Mouse (Mus musculus) heart, embryonic 15.5 days (tissue): ENCODE results near the gene Vta1. TPM values are rescaled to one million over a fixed set of nuclear protein-coding genes. Genes with fewer than 3 reads are reported as not detected.

ENCODE experiments used
- ATAC-seq: fragments of 200-750 bp; cut with Nextera tagmentation; replicated peaks from 2 replicates; pipeline ENCODE4 v1.8.0; 2017; ENCODE audit warnings: low read depth, moderate TSS enrichment; ENCODE audit not compliant: insufficient number of reproducible peaks, insufficient read depth, low FRiP score
- H3K27ac ChIP-seq: fragments of 300-500 bp; sonication (generic); 2 replicates; pipeline ENCODE4 v1.5.1; 2015; ENCODE audit warnings: mild to moderate bottlenecking, inconsistent platforms
- H3K27me3 ChIP-seq: fragments of 300-500 bp; sonication (generic); 2 replicates; pipeline ENCODE4 v1.6.1; 2015; ENCODE audit warnings: inconsistent platforms
- H3K36me3 ChIP-seq: fragments of 300-500 bp; sonication (generic); 2 replicates; pipeline ENCODE4 v1.6.1; 2015; ENCODE audit warnings: mild to moderate bottlenecking, inconsistent platforms
- H3K4me1 ChIP-seq: fragments of 300-500 bp; sonication (generic); replicated peaks from 2 replicates; pipeline ENCODE4 v1.6.1; 2015; ENCODE audit warnings: inconsistent platforms
- H3K4me2 ChIP-seq: fragments of 300-500 bp; sonication (generic); 2 replicates; pipeline ENCODE4 v1.6.1; 2015; ENCODE audit warnings: inconsistent platforms, mild to moderate bottlenecking, moderate library complexity
- H3K4me3 ChIP-seq: fragments of 300-500 bp; sonication (generic); 2 replicates; pipeline ENCODE4 v1.5.1; 2015; ENCODE audit warnings: mild to moderate bottlenecking, inconsistent platforms
- H3K9ac ChIP-seq: fragments of 300-500 bp; sonication (generic); 2 replicates; pipeline ENCODE4 v1.6.1; 2015; ENCODE audit warnings: mild to moderate bottlenecking, inconsistent platforms
- H3K9me3 ChIP-seq: fragments of 300-500 bp; sonication (generic); replicated peaks from 2 replicates; pipeline ENCODE4 v1.6.1; 2016; ENCODE audit warnings: inconsistent platforms
- WGBS: fragments of 180-500 bp; shearing (Covaris S2); methylation state at CpG from one replicate; pipeline ENCODE4 v1.1.7; 2015; ENCODE audit warnings: mixed read lengths; 5-methylcytosine and 5-hydroxymethylcytosine counted together
- polyA plus RNA-seq: library from polyadenylated mRNA; unstranded; fragments of >200 nt; fragmentation: Nextera tagmentation; extraction: Ambion mirVana; gene quantifications from 2 replicates; pipeline ENCODE4 v1.2.1, GENCODE M21; 2015

The Vta1 gene
- polyA plus RNA-seq, 1 experiment from 2014 or later: 64.9 TPM

GRCm38 (mm10) chr10:14639635-14640034 lies 65.7 kb downstream of the Vta1 start:
- Histone ChIP-seq H3K36me3 (no peaks in the 10 kb centered on the region), H3K9me3 (no peaks in the 10 kb centered on the region), H3K27me3 (no peaks in the 10 kb centered on the region), H3K4me3 (no peak overlapping the region), H3K4me2 (no peak overlapping the region), H3K27ac (no peak overlapping the region), H3K9ac (no peak overlapping the region), H3K4me1 (no peaks in the 10 kb centered on the region)
- 47% methylated on average over 1 of the region's 1 CpGs for WGBS
- ATAC-seq: no peak

GRCm38 (mm10) chr10:14639043-14639442 lies 66.3 kb downstream of the Vta1 start:
- ATAC-seq: no peak
- Histone ChIP-seq H3K9me3 (no peaks in the 10 kb centered on the region), H3K4me1 (no peaks in the 10 kb centered on the region), H3K4me3 (no peak overlapping the region), H3K27me3 (no peaks in the 10 kb centered on the region), H3K27ac (no peak overlapping the region), H3K4me2 (no peak overlapping the region), H3K9ac (no peak overlapping the region), H3K36me3 (no peaks in the 10 kb centered on the region)
- WGBS: 73% methylated on average over 4 of the region's 4 CpGs

GRCm38 (mm10) chr10:14625706-14626105 lies 79.7 kb downstream of the Vta1 start:
- Histone ChIP-seq H3K4me3 (no peak overlapping the region), H3K27ac (no peak overlapping the region), H3K9me3 (no peaks in the 10 kb centered on the region), H3K4me2 (no peak overlapping the region), H3K4me1 (no peaks in the 10 kb centered on the region), H3K27me3 (no peaks in the 10 kb centered on the region), H3K36me3 (no peaks in the 10 kb centered on the region), H3K9ac (no peak overlapping the region)
- 82% methylated on average over 1 of the region's 1 CpGs for WGBS
- no peak for ATAC-seq

- no peaks in the 10 kb centered on the region for H3K36me3 ChIP-seq
- H3K27me3 ChIP-seq: no peaks in the 10 kb centered on the region
- no peaks in the 10 kb centered on the region for H3K4me1 ChIP-seq
- H3K4me3 ChIP-seq: no peak overlapping the region
- whole genome bisulfite sequencing: 73% methylated on average over 1 of the region's 1 CpGs
- ATAC-seq: no peak
- H3K27ac ChIP-seq: no peak overlapping the region
- no peak overlapping the region for H3K4me2 ChIP-seq
- no peak overlapping the region for H3K9ac ChIP-seq
- H3K9me3 ChIP-seq: 0 out of 2 replicates have a peak, but pooled peaks cover 3% of the 10 kb centered on the region
Observed at GRCm38 (mm10) chr10:14619156-14619555, 86.2 kb downstream of the Vta1 start.

GRCm38 (mm10) chr10:14618301-14618700 lies 87.1 kb downstream of the Vta1 start:
- no peak overlapping the region for H3K9ac ChIP-seq
- H3K27me3 ChIP-seq: no peaks in the 10 kb centered on the region
- H3K27ac ChIP-seq: no peak overlapping the region
- no peak for ATAC-seq
- no peak overlapping the region for H3K4me3 ChIP-seq
- no peaks in the 10 kb centered on the region for H3K36me3 ChIP-seq
- H3K4me1 ChIP-seq: no peaks in the 10 kb centered on the region
- 0 out of 2 replicates have a peak, but pooled peaks cover 3% of the 10 kb centered on the region for H3K9me3 ChIP-seq
- no peak overlapping the region for H3K4me2 ChIP-seq
- 86% methylated on average over 1 of the region's 1 CpGs for WGBS

GRCm38 (mm10) chr10:14615441-14615840 lies 89.9 kb downstream of the Vta1 start:
- Histone ChIP-seq H3K4me2 (no peak overlapping the region), H3K4me1 (no peaks in the 10 kb centered on the region), H3K27me3 (no peaks in the 10 kb centered on the region), H3K9me3 (0 out of 2 replicates have a peak, but pooled peaks cover 3% of the 10 kb centered on the region), H3K9ac (no peak overlapping the region), H3K36me3 (no peaks in the 10 kb centered on the region), H3K4me3 (no peak overlapping the region), H3K27ac (no peak overlapping the region)
- ATAC-seq: no peak

- Histone ChIP-seq H3K9me3 (no peaks in the 10 kb centered on the region), H3K27me3 (no peaks in the 10 kb centered on the region), H3K4me3 (no peak overlapping the region), H3K9ac (no peak overlapping the region), H3K36me3 (no peaks in the 10 kb centered on the region), H3K4me1 (no peaks in the 10 kb centered on the region), H3K4me2 (no peak overlapping the region), H3K27ac (no peak overlapping the region)
- 74% methylated on average over 5 of the region's 5 CpGs for WGBS
- ATAC-seq: no peak
Observed at GRCm38 (mm10) chr10:14607597-14607996, 97.8 kb downstream of the Vta1 start.

Other genes starting within 250 kb of the Vta1 start
- 9.6 and 12.7 TPM in 2 replicates for gene Adgrg6, start 159.9 kb downstream of the Vta1 start, polyA plus RNA-seq
- 0.16 and 0.37 TPM in 2 replicates for gene Nmbr, start within 50 bp of the Vta1 start, polyA plus RNA-seq
- not detected in 2 replicates for gene Gje1, start 12.7 kb upstream of the Vta1 start, polyA plus RNA-seq